Mouse (Mus musculus) liver, embryonic 13.5 days (tissue): ENCODE measurements around the gene Gm14190. TPM values are rescaled to one million over a fixed set of nuclear protein-coding genes. Genes with fewer than 3 reads are reported as not detected.
"Not testable (repeated sequence)": the region's sequence is repeated elsewhere in the genome, so short reads cannot be mapped to it uniquely, and the experiment has no call there.

Source experiments
- ATAC-seq: fragments of 200-750 bp; cut with Nextera tagmentation; 2 replicates; pipeline ENCODE4 v1.8.0; 2017; ENCODE audit warnings: low read depth, mild to moderate bottlenecking, moderate number of reproducible peaks, moderate library complexity
- DNase-seq: peaks from one replicate; pipeline ENCODE4 v3.0.0; 2022
- H3K27ac ChIP-seq: fragments of 300-500 bp; sonication (generic); 2 replicates; pipeline ENCODE4 v1.5.1; 2015; ENCODE audit warnings: moderate library complexity, mild to moderate bottlenecking, inconsistent platforms
- H3K27me3 ChIP-seq: fragments of 300-500 bp; sonication (generic); 2 replicates; pipeline ENCODE4 v1.6.1; 2015; ENCODE audit warnings: mild to moderate bottlenecking, inconsistent platforms
- H3K36me3 ChIP-seq: fragments of 300-500 bp; sonication (generic); 2 replicates; pipeline ENCODE4 v1.6.1; 2015; ENCODE audit warnings: mild to moderate bottlenecking, inconsistent platforms
- H3K4me1 ChIP-seq: fragments of 300-500 bp; sonication (generic); replicated peaks from 2 replicates; pipeline ENCODE4 v1.6.1; 2015; ENCODE audit warnings: inconsistent platforms
- H3K4me2 ChIP-seq: fragments of 300-500 bp; sonication (generic); 2 replicates; pipeline ENCODE4 v1.6.1; 2015; ENCODE audit warnings: inconsistent platforms, mild to moderate bottlenecking, moderate library complexity
- H3K4me3 ChIP-seq: fragments of 300-500 bp; sonication (generic); replicated peaks from 2 replicates; pipeline ENCODE4 v1.5.1; 2015; ENCODE audit warnings: mild to moderate bottlenecking, inconsistent platforms
- H3K9ac ChIP-seq: fragments of 300-500 bp; sonication (generic); 2 replicates; pipeline ENCODE4 v1.6.1; 2015; ENCODE audit warnings: mild to moderate bottlenecking, inconsistent platforms
- H3K9me3 ChIP-seq: fragments of 300-500 bp; sonication (generic); replicated peaks from 2 replicates; pipeline ENCODE4 v1.6.1; 2016; ENCODE audit warnings: inconsistent platforms
- WGBS: fragments of 180-500 bp; shearing (Covaris S2); methylation state at CpG from one replicate; pipeline ENCODE4 v1.1.7; 2015; ENCODE audit not compliant: insufficient replicate concordance; 5-methylcytosine and 5-hydroxymethylcytosine counted together
- polyA plus RNA-seq: library from polyadenylated mRNA; unstranded; fragments of >200 nt; fragmentation: Nextera tagmentation; extraction: Ambion mirVana; gene quantifications from 2 replicates; pipeline ENCODE4 v1.2.1, GENCODE M21; 2015

The Gm14190 gene
- polyA plus RNA-seq = not detected in 2 replicates

- WGBS = 56% methylated on average over 1 of the region's 1 CpGs
- Histone ChIP-seq H3K9me3 (no peaks in the 10 kb centered on the region), H3K4me2 (no peak within 1 kb of the TSS), H3K27ac (no peak within 1 kb of the TSS), H3K36me3 (no peaks in the 10 kb centered on the region), H3K9ac (no peak within 1 kb of the TSS), H3K4me3 (no peak within 1 kb of the TSS), H3K27me3 (no peaks in the 10 kb centered on the region), H3K4me1 (no peaks in the 10 kb centered on the region)
- ATAC-seq = no peak
- no peak for DNase-seq
Measured at GRCm38 (mm10) chr11:99690463-99690862, at the start of gene Gm14190. Gene Gm14190, minus strand, starts transcription at chr11:99690740.

DNA sequence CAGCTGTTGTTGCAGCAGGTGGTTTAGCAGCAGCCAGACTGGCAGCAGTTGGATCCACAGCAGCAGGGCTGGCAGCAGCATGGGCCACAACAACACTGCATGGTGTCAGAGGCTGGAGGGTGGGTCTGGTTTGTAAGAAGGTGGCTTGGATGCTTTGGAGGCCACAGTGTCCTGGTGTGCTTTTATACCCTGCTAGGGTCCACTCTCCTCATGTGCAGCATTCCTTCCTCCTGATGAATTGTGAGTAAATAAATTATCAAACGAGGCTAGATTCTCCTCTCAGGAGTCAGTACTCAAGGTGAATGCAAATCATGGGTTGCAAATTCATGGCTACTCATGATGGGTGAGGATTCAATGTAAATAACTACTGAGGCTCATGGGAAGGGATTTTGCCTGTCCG is 43.6 kb upstream of the Gm14190 start, which contains the start of gene Gm14180:
TSS of gene Gm14180 (minus strand) at position 101 of the 400 bp plus-strand sequence.
- no peaks in the 10 kb centered on the region for H3K36me3 ChIP-seq

DNA sequence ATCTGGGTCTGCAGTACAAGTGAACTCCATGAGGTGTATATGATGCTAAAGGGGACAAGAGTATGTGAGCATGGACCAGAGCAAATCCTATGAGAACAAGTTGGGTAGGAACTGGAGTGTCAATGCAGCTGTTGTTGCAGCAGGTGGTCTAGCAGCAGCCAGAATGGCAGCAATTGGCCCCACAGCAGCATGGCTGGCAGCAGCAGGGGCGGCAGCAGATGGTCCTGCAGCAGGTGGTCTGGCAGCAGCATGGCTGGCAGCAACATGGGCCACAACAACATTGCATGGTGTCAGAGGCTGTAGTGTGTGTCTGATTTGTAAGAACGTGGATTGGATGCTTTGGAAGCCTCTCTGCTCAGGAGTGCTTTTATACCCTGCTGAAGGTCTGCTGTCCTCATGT is 33.5 kb upstream of the Gm14190 start:
- ATAC-seq (no peak), DNase-seq (no peak)
- Histone ChIP-seq H3K27me3 (no peaks in the 10 kb centered on the region), H3K4me3 (no peak overlapping the region), H3K27ac (no peak overlapping the region), H3K9ac (no peak overlapping the region), H3K36me3 (no peaks in the 10 kb centered on the region), H3K4me2 (no peak overlapping the region), H3K9me3 (no peaks in the 10 kb centered on the region), H3K4me1 (no peaks in the 10 kb centered on the region)
- WGBS = 51% methylated on average over 2 of the region's 2 CpGs

More for the DNA sequence above, 43.6 kb upstream of the Gm14190 start, which contains the start of gene Gm14180:
- no peak within 1 kb of the TSS for H3K27ac ChIP-seq
- no peaks in the 10 kb centered on the region for H3K9me3 ChIP-seq
- ATAC-seq = no peak
- H3K4me3 ChIP-seq = no peak within 1 kb of the TSS
- no peaks in the 10 kb centered on the region for H3K27me3 ChIP-seq
- no peak for DNase-seq
- 43% methylated on average over 2 of the region's 2 CpGs for WGBS
- no peaks in the 10 kb centered on the region for H3K4me1 ChIP-seq
- H3K9ac ChIP-seq = no peak within 1 kb of the TSS
- H3K4me2 ChIP-seq = no peak within 1 kb of the TSS

GRCm38 (mm10) chr11:99718759-99719158 is 28.2 kb upstream of the Gm14190 start:
- 65% methylated on average over 1 of the region's 1 CpGs for WGBS
- Histone ChIP-seq H3K9ac (no peak overlapping the region), H3K27ac (no peak overlapping the region), H3K9me3 (no peaks in the 10 kb centered on the region), H3K27me3 (no peaks in the 10 kb centered on the region), H3K4me3 (no peak overlapping the region), H3K36me3 (no peaks in the 10 kb centered on the region), H3K4me1 (no peaks in the 10 kb centered on the region), H3K4me2 (no peak overlapping the region)
- ATAC-seq (no peak), DNase-seq (no peak)

DNA sequence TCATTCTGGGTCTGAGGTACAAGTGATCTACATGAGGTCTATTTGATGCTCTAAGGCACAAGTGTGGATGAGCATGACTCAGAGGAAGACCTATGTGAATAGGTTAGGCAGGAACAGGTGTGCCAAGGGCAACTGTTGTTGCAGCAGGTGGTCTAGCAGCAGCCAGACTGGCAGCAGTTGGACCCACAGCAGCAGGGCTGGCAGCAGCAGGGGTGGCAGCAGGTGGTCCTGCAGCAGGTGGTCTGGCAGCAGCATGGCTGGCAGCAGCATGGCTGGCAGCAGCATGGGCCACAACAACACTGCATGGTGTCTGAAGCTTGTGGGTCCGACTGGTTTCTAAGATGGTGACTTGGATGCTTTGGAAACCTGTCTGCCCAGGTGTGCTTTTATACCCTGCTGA is 5.3 kb downstream of the Gm14190 start:
- not testable (repeated sequence) for H3K4me2 ChIP-seq, H3K9ac ChIP-seq, H3K4me1 ChIP-seq, H3K27ac ChIP-seq, ATAC-seq, H3K36me3 ChIP-seq, H3K4me3 ChIP-seq, H3K9me3 ChIP-seq, H3K27me3 ChIP-seq, DNase-seq
- WGBS = 41% methylated on average over 1 of the region's 1 CpGs

GRCm38 (mm10) chr11:99683481-99683880 is 7.1 kb downstream of the Gm14190 start:
- no peaks in the 10 kb centered on the region for H3K4me1 ChIP-seq
- no peak for DNase-seq
- H3K4me3 ChIP-seq = no peak overlapping the region
- no peak overlapping the region for H3K4me2 ChIP-seq
- H3K27me3 ChIP-seq = no peaks in the 10 kb centered on the region
- no peak overlapping the region for H3K9ac ChIP-seq
- ATAC-seq = no peak
- H3K36me3 ChIP-seq = no peaks in the 10 kb centered on the region
- no peaks in the 10 kb centered on the region for H3K9me3 ChIP-seq
- 57% methylated on average over 2 of the region's 2 CpGs for WGBS
- H3K27ac ChIP-seq = no peak overlapping the region

GRCm38 (mm10) chr11:99665860-99666259 is 24.7 kb downstream of the Gm14190 start, which contains the start of gene Krtap4-6:
Gene Krtap4-6, minus strand, starts transcription at chr11:99665960.
- Histone ChIP-seq H3K36me3 (no peaks in the 10 kb centered on the region), H3K27ac (no peak within 1 kb of the TSS), H3K9ac (no peak within 1 kb of the TSS), H3K27me3 (no peaks in the 10 kb centered on the region), H3K4me2 (no peak within 1 kb of the TSS), H3K4me1 (no peaks in the 10 kb centered on the region), H3K9me3 (no peaks in the 10 kb centered on the region), H3K4me3 (no peak within 1 kb of the TSS)
- no peak for ATAC-seq
- no peak for DNase-seq

GRCm38 (mm10) chr11:99662802-99663201 is 27.7 kb downstream of the Gm14190 start:
- 63% methylated on average over 10 of the region's 10 CpGs for WGBS
- no peak for DNase-seq
- Histone ChIP-seq H3K27me3 (no peaks in the 10 kb centered on the region), H3K4me2 (no peak overlapping the region), H3K4me1 (no peaks in the 10 kb centered on the region), H3K27ac (no peak overlapping the region), H3K9me3 (no peaks in the 10 kb centered on the region), H3K36me3 (no peaks in the 10 kb centered on the region), H3K9ac (no peak overlapping the region), H3K4me3 (no peak overlapping the region)
- no peak for ATAC-seq

DNA sequence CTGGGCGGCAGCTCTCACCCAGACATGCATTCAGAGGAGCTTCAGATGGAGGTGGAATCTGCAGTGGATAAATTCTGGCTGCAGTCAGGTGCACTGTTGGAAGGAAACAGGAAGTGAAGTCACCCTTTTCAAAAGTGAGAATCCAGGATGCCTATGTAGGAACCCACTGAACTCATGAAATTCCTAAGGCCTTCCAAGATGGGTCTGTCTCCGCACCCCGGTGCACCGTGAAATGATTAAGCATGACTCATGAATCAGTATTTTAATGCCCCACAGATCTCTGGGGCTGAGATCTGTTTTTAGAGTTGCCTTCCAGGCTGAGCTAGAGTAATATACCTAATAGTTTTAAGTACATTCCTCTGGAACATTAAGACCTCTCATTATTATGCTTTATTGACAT is 31.3 kb downstream of the Gm14190 start:
- no peak overlapping the region for H3K4me3 ChIP-seq
- H3K9ac ChIP-seq = no peak overlapping the region
- H3K4me1 ChIP-seq = no peaks in the 10 kb centered on the region
- no peaks in the 10 kb centered on the region for H3K36me3 ChIP-seq
- no peak overlapping the region for H3K27ac ChIP-seq
- H3K27me3 ChIP-seq = no peaks in the 10 kb centered on the region
- ATAC-seq (no peak), DNase-seq (no peak)
- no peaks in the 10 kb centered on the region for H3K9me3 ChIP-seq
- WGBS = 76% methylated on average over 4 of the region's 4 CpGs
- H3K4me2 ChIP-seq = no peak overlapping the region

DNA sequence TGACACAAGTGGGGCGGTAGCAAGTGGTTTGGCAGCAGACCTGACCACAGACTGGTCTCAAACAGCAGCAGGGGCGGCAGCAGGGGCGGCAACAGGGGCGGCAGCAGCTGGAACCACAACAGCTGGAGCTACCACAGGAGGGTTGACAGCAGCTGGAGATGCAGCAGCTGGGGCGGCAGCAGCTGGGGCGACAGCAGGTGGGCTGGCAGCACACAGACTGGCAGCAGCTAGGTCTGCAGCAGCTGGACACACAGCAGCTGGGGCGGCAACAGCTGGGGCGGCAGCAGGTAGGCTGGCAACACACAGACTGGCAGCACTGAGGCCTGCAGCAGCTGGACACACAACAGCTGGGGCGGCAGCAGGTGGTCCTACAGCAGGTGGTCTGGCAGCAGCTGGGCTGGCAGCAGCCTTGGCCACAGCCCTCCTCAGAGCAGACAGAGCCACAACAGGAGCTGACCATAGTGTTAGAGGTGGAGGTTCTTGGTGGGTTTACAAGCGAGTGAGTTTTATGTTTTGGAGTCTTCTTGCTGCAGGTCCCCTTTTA is 32.0 kb downstream of the Gm14190 start, which contains the start of gene Gm11563:
TSS of gene Gm11563 (minus strand) at position 494 of the 544 bp plus-strand sequence.
- ATAC-seq, H3K9ac ChIP-seq, H3K4me2 ChIP-seq, H3K27me3 ChIP-seq, H3K4me3 ChIP-seq, DNase-seq, H3K4me1 ChIP-seq, H3K27ac ChIP-seq, H3K36me3 ChIP-seq, H3K9me3 ChIP-seq: not testable (repeated sequence)
- 48% methylated on average over 10 of the region's 10 CpGs for WGBS

- Histone ChIP-seq H3K4me2 (no peak overlapping the region), H3K36me3 (no peaks in the 10 kb centered on the region), H3K4me1 (no peaks in the 10 kb centered on the region), H3K9me3 (no peaks in the 10 kb centered on the region), H3K27me3 (no peaks in the 10 kb centered on the region), H3K4me3 (no peak overlapping the region), H3K27ac (no peak overlapping the region), H3K9ac (no peak overlapping the region)
- ATAC-seq (no peak), DNase-seq (no peak)
- WGBS = 46% methylated on average over 5 of the region's 5 CpGs
Measured at GRCm38 (mm10) chr11:99657051-99657450, 33.5 kb downstream of the Gm14190 start.

DNA sequence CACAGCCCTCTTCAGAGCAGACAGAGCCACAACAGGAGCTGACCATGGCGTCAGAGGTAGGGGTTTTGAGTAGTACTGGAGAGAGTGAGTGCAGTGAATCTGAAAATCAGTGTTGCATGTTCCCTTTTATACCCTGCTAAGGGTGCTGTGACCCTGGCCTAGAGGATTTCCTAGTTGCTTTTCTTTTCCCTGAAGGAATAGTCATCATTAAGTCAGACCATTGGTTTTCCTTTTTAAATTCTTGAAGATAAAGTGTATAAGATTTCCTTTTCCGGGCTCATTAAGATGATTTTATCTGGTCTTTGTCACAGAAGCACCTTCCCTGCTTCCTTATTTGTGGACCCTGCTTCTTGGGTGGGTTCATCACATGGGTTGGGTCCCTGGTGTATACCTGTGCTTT is 40.4 kb downstream of the Gm14190 start, which contains the start of gene Gm11555:
TSS of gene Gm11555 (minus strand) at position 101 of the 400 bp plus-strand sequence.
- Histone ChIP-seq H3K27ac (no peak within 1 kb of the TSS), H3K36me3 (no peaks in the 10 kb centered on the region), H3K9ac (no peak within 1 kb of the TSS), H3K4me2 (no peak within 1 kb of the TSS), H3K27me3 (no peaks in the 10 kb centered on the region), H3K4me1 (no peaks in the 10 kb centered on the region), H3K9me3 (no peaks in the 10 kb centered on the region), H3K4me3 (no peak within 1 kb of the TSS)
- ATAC-seq (no peak), DNase-seq (no peak)
- 48% methylated on average over 2 of the region's 2 CpGs for WGBS
